Mouse (Mus musculus): Measurements from ENCODE around the gene Cnga3.

The Cnga3 gene

DNA sequence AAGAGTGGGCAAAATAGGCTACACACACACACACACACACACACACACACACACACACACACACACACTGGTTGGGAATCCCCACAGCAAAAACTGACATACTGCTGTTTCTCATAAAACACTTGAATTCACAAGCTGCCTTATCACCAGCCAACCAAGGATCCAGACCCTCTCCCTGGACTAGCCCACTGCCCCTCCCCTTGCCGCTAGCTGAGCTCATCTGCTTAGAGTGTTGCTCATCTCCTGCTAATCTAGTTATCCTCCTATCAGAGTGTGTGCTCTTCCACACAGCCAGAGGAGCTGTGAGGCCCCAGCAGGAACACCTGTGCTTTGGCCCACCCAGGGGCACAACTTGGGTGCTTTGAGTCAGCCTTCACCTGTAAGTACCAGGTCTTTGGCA lies at the start of gene Cnga3:
Gene Cnga3, plus strand, starts transcription at position 291 of the 400 bp plus-strand sequence.
- no peak for DNase-seq

DNA sequence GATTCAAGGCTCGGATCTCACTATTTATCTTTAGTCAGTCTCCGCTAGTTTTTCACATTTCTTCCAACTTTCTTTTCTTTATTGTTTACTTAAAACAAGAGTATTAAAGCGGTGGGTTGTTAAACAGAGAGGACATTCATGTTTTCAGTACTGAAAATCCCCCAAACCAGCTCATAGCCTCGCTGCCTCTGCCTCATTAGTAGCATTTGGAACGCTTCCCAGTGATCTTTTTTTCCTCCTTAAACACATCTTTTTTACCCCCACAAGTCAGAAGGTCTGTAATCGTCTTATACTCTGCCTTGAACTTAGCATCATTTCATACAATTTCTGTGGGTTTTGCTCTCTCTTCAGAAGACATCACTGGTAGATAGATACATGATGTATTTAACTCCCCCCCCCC lies 48.2 kb upstream of the Cnga3 start:
- DNase-seq: no peak

DNA sequence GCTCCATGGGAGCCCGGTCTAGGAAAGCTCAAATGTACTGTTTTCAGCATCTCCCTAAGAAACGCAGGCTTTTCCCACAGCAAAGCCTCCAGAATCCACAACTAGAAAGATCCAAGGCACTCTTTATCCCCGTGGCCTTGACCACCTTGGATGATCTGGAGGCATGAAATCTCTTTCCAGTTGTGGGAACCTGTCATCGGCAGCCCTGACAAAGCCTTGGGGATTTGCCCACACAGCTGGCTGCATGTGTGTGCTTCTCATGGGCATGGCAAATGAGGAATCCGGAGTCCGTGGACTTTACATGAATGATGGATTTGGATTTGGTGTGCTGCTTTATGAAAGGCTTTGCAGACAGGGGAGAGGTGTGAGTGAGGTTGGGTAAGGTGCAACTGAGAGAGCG lies 46.3 kb upstream of the Cnga3 start:
- no peak for DNase-seq

DNA sequence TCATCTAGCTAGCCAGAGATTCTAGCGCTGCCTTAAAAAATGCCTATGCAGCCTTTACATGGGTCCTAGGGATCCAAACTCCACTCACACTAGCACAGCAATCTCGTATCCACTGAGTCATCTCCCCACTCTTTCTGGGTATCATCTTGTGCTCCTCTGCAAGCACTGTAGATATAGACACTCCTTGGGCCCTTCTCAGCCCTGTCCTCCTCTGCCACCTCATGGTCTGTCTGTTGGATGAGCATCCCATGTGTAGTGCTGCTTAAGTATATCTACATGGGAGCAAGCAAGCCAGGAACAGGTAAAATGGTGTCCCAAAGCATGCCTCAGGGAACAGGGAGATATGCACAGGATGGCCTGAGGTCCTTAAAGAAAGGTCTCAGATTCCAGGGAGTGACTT lies 36.4 kb upstream of the Cnga3 start:
- no peak for DNase-seq

DNA sequence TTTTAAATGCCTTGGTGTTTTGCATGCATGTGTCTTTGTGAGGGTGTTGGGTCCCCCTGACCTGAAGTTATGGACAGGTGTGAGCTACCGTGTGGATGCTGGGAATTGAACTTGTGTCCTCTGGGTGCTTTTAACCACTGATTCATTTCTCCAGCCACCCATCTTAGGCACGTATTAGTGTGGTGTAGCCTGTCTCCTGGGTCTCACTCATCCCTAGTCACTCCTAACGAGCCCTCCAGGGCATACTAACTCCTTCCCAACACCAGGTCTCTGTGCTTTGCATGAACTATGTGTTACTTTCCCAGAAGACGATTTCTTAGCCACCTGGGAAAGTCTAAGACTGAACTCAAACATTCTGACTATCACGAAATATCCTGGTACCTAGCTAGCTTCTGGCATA lies 34.4 kb upstream of the Cnga3 start:
- DNase-seq: no peak

GRCm38 (mm10) chr1:37187050-37187449 lies 27.2 kb upstream of the Cnga3 start:
- no peak for DNase-seq

DNA sequence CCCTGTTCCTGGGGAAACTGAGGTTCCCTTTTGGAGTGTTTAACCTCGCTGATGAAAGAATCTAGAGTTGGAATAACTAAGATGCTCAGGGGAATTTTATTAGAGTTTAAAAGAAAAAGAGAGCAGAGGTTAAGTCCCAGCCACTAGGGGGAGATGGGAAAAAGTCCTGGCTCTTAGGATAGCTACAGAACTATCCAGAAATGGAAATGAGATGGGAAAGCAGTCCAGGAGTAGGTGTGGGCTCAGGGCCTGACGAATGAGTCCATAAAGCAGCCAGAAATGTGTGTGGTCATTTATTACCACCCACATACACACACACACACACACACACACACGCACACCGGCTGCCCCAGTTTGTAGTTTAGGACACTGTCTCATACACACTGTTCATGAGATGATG lies 19.6 kb upstream of the Cnga3 start:
- DNase-seq: no peak

DNA sequence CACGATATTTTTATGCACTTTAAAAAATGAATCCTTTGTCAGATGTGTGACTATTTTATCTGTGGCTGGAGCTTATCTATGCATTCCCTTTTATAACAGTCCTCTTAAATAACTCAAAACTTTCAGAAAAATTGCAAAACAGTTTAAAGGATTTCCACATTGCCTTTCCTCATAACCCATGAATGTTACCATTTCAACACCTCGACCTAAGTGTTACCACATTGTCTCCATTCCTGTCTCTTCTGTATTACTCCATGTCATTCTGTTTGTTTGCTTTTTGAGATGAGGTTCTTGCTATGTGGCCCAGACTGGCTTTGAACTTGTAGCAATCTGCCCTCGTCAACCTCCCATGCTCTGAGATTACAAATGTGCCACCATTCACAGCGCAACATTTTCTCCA lies 12.8 kb upstream of the Cnga3 start:
- no peak for DNase-seq

DNA sequence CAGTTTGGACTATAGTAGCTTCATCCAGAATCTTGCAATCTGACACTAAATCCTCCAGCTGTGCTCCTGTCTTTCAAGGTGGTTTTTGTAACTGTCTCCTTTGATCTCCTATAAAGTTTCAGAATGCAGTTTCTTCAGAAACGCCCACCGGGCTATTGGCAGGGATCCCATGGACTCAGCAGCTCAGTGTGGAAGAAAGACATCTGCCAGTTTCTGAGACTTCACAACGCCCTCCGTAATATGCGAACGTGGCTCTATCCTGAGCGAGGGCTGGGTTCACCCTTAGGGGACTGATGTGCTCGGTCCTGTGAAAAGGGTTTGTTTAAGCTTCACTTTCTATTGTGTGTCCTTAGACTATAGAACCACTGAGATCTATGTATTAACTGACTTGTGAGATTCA lies 6.5 kb upstream of the Cnga3 start:
- no peak for DNase-seq

GRCm38 (mm10) chr1:37212375-37212774 lies 1.9 kb upstream of the Cnga3 start:
- no peak for DNase-seq

DNA sequence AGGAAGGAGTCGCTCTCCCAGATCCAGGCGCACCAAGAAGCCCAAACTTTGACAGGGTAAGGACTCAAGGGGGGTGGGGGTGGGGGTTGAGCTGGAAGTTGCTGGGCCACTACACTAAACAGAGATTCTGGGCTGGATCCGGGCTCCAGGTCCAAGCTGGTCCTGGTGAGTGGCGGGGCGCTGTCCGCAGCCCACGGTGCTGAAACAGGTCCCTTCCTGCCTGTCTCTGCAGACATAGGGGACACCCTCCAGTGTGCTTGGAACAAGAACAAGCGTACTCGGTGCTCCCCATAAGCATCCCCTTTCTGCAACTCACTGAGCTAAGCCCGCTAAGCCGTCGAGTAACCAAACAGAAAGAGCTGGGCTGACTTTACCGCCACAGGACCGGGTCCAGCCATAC lies 4.2 kb downstream of the Cnga3 start:
- peak; percentile 44 for DNase-seq

DNA sequence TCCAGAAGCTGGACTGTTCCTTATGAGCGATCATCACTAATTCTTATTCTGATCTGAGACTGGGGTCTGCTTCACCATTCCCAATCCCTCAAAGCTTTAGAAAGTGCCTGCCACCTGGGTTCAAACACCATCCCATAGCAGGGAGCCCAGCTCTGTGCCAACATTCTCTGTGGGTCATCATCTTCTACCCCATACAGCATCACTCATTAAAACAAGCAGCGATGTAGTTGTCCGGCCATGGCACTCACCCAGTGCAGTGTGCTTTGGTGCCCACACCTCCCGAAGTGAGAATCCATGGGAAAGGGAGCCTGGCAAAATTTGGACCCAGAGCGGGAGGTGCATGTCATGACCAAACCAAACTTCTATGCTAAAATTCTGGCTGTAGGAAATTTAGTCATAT lies 5.4 kb downstream of the Cnga3 start:
- DNase-seq: no peak

- peak; percentile 16 for DNase-seq
These were observed 6.1 kb downstream of the Cnga3 start for GRCm38 (mm10) chr1:37220134-37220907.

DNA sequence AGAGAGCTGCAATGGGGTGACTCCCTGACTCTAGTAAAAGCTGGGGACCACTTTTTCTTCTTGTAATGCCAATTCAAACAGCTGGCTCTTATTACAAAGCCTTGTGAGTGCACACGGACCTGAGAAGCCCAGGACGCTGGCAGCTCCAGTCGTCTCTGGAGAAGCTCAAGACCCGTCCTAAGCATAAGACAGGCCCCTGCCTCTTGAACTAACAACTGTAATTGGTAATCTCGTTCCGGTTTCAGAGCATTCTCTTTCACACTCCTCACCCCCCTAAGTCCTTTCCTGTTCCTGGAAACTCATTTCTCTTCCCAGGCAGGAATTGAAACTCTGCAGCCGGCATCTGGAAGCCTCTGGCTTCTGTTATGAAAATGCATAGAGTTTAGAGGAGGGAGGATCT lies 7.8 kb downstream of the Cnga3 start:
- no peak for DNase-seq

- no peak for DNase-seq
These were observed 16.2 kb downstream of the Cnga3 start for GRCm38 (mm10) chr1:37230404-37230803.

- DNase-seq: no peak
These were observed 17.1 kb downstream of the Cnga3 start for GRCm38 (mm10) chr1:37231295-37231701.

DNA sequence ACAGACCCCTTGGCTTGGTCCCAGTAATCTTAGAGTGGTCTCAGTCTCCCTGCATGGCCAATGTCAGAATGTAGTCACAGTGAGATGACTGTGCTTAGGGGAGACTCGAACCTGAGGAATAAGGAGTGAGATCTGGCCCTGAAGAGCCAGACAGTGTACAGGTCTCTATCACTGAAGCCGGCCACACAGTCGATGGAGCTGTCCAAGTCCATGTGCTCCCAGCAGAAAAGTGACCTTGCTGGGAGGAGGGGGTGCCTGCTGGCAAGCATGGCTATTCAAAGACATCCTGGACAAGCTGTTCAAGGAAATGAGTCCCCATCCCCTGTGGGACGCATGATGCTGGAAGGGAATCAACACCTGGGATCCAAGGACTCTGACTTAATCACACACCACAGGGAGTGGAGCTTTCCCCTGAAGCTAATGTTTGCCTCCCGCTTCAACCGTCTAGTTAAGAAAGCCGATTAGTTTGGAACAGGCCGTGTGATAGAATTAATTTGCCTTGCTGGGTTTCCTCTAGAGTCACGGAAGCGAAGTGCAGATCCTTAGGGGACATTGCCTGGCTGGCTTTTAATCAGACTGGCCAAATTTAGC lies 24.9 kb downstream of the Cnga3 start:
- no peak for DNase-seq

- DNase-seq: no peak
These were observed 28.0 kb downstream of the Cnga3 start for GRCm38 (mm10) chr1:37242253-37242652.

GRCm38 (mm10) chr1:37246476-37246875 lies 32.2 kb downstream of the Cnga3 start:
- no peak for DNase-seq

DNA sequence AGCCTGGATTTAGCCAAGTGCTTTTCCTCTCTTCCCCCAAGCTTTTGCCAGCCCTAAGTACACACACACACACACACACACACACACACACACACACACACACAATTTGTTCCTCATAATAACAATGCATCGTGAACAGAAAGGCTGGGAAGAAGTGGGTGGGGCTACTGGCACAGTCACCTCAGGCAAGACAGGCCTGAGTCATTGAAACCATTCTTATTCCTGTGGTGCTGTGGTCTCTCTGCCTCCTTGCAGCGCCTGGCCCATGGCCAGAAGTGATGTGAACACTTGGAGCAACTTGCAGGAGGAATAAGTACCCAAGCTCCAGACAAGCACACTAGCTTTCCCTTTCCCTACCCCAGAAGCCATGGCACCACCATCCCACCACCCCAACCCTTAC lies 34.2 kb downstream of the Cnga3 start:
- no peak for DNase-seq

GRCm38 (mm10) chr1:37250643-37251310 lies 36.5 kb downstream of the Cnga3 start:
- DNase-seq: peak; percentile 79

DNA sequence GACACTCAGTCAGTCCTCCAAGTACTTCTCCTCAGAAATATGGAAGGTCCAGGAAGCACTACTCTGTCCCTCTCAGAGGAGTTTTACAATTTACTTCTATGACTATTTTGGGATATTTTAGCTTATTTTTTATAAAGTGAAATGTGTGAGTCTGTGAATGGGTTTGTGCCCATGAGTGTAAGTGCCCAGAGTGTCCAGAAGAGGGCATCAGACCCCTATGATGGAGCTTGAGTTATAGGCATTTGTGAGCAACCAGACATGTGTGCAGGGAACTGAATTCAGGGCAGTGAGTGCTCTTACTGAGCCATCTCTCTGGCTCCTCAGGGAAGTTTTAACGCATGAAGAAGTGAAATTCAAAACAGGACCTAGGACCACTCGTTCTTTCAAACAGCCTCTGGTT lies 44.2 kb downstream of the Cnga3 start:
- no peak for DNase-seq

- DNase-seq: peak; percentile 65
These were observed 58.2 kb downstream of the Cnga3 start for GRCm38 (mm10) chr1:37272464-37272863.

- DNase-seq: no peak
These were observed 72.3 kb downstream of the Cnga3 start for GRCm38 (mm10) chr1:37286556-37286955.

Measured in thymus, postnatal 14 days (tissue).